Mouse (Mus musculus): ENCODE data around the gene Fgf2.

Gene Fgf2

DNA sequence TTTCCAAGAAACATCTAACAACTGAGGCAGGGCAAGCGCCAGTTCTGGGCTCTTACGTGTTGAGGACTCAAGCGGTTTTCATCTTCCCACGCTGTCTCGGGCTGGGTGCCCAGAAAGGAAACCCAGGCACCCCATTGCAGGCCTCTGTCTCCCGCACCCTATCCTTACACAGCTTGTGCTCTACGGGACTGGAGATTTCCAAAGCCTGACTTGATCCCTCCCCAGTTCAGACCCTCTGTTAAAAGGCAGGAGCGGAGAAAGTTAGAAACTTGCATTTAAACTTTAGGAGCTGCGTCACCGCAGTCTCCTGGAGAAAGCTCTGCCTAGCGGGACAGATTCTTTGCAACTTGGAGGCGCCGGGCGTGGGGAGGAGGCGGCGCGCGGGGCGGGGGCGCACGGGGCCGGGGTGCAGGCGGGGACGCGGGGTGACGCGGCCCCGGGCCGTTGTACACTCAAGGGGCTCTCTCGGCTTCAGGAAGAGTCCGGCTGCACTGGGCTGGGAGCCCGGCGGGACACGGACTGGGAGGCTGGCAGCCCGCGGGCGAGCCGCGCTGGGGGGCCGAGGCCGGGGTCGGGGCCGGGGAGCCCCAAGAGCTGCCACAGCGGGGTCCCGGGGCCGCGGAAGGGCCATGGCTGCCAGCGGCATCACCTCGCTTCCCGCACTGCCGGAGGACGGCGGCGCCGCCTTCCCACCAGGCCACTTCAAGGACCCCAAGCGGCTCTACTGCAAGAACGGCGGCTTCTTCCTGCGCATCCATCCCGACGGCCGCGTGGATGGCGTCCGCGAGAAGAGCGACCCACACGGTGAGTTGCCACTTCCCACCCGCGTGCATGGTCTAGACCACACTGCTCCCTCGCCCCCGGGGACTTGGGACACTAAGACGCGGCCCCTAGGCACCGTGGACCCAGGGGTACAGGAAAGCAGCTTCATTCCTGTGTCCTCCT, at the start of gene Fgf2:
Fgf2 (plus strand) TSS at position 126 of the 945 bp plus-strand sequence.
- TF ChIP-seq GATA4 (IDR thresholded peaks at IDR 0.05; ENCODE audit: insufficient replicate concordance, low read length) = no peak

GRCm38 (mm10) chr3:37299470-37299869, 48.7 kb upstream of the Fgf2 start:
- TF ChIP-seq GATA4 (IDR thresholded peaks at IDR 0.05; ENCODE audit: insufficient replicate concordance, low read length) = no peak

DNA sequence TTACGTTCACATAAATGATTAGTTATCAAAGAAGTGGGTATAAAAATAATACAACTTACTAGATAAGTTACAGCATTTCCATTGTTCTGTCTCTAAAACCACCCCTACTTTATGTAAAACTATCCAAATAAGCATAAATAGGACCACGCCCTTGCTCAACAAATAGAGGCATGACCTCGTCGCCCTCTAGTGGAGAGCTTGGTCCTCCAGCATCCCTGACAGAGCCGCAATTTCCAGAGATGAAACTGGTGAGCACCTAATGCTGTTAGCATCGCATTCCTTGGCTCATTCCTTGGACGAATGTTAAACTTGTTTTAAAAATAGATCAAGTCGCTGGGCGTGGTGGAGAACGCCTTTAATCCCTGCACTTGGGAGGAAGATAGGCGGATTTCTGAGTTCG, 45.5 kb upstream of the Fgf2 start:
- no peak for TF ChIP-seq GATA4 (IDR thresholded peaks at IDR 0.05; ENCODE audit: insufficient replicate concordance, low read length)

DNA sequence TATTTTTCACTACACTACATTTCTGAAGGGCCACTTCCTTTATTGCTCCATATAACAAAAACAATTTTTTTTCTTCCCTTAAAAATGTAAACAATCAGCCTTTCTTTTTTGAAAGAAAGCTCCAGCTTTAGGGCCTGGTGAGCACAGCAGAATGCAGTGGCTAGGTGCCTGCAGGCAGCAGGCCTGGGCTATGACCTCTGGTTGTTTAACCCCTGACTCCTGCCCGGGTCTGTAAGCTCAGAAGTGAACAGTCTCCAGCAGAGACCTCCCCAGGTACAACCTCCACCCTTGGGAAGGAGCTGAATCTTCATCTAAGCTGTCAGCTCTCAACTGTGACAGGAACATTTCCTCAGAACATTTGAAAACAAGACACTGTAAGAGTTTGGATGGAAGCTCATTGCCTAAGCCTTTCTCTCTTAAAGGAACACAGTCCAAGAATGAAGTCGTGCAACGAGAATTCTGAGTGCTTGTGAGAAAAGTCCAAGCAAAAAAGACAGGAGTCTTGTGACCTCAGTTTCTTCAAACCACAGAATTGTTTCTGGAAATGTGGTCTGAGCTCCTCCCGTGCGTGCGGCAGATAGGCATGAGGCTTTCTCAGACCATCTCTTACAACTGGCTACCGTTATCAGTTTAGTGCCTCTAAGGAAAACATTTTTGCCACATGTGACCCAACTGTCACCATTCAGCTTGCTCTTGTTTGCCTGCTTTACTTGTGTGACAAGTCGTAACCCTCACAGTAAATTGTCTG, 44.6 kb upstream of the Fgf2 start:
- TF ChIP-seq GATA4 (IDR thresholded peaks at IDR 0.05; ENCODE audit: insufficient replicate concordance, low read length) = no peak

- no peak for TF ChIP-seq GATA4 (IDR thresholded peaks at IDR 0.05; ENCODE audit: insufficient replicate concordance, low read length)
These were observed 36.2 kb upstream of the Fgf2 start for GRCm38 (mm10) chr3:37311897-37312369.

GRCm38 (mm10) chr3:37312370-37312941, 35.7 kb upstream of the Fgf2 start, which contains the start of the genes Bbs12 and Cetn4:
Bbs12 (plus strand) TSS chr3:37312554.
Cetn4 (minus strand) TSS chr3:37312708.
- TF ChIP-seq GATA4 (IDR thresholded peaks at IDR 0.05; ENCODE audit: insufficient replicate concordance, low read length) = no peak

- no peak for TF ChIP-seq GATA4 (IDR thresholded peaks at IDR 0.05; ENCODE audit: insufficient replicate concordance, low read length)
These were observed 34.8 kb upstream of the Fgf2 start for GRCm38 (mm10) chr3:37313371-37313770.

GRCm38 (mm10) chr3:37316233-37316632, 31.9 kb upstream of the Fgf2 start:
- TF ChIP-seq GATA4 (IDR thresholded peaks at IDR 0.05; ENCODE audit: insufficient replicate concordance, low read length) = no peak

GRCm38 (mm10) chr3:37324310-37324709, 23.8 kb upstream of the Fgf2 start:
- no peak for TF ChIP-seq GATA4 (IDR thresholded peaks at IDR 0.05; ENCODE audit: insufficient replicate concordance, low read length)

DNA sequence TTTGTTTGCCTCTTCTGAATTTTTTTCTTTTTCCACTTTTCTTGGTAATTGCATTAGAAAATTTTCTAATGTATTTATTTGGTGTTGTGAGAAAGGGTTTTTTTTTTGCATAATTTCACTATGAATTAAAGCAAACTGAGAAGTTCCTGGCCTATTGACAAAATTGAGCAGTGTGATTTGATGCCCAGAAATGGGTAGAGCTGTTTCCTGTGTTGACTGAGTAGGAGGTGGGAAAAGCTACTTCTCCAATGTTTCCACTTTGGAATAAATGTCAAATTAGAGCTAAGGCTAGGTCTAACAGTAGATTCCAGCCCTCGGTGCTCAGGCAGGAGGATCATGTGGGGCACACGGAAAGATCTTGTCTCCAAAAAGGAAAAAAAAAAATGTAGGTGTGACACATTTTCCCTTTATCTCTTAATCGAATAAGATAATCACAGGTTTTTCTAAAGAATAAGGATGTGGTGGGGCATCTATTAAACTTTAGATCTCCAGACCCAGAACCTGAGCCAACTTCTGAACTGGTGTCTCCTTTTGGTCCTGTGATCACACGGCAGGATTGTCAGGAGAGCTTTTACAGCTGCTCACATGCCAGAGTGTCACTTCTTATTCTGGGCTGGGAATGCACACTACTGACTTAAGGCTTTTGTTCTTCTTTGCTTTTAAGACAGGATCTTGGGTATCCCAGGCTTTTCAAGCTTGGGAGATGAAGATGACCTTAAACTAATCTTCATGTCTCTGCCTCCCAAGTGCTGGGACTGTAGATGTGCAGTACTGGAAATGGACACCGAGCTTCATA, 22.6 kb upstream of the Fgf2 start:
- no peak for TF ChIP-seq GATA4 (IDR thresholded peaks at IDR 0.05; ENCODE audit: insufficient replicate concordance, low read length)

DNA sequence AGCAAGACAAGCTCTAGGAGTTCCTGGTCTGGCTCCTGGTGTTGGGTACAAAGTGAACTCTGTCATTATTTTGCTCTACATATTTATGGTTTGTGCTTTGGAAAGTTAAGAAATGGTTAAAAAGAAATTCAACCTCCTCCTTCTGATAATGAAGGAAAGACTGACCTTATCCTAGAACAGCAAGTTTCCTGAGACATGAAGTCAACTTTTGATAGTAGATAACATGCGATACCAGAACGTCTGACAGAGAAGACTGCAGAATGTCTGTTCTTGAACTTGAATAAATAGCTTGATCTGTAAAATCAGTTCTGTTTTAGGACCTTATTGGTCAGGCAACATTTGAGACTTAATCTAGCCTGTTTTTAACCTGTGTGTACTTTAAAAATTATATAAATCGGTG, 21.5 kb upstream of the Fgf2 start:
- TF ChIP-seq GATA4 (IDR thresholded peaks at IDR 0.05; ENCODE audit: insufficient replicate concordance, low read length) = no peak

DNA sequence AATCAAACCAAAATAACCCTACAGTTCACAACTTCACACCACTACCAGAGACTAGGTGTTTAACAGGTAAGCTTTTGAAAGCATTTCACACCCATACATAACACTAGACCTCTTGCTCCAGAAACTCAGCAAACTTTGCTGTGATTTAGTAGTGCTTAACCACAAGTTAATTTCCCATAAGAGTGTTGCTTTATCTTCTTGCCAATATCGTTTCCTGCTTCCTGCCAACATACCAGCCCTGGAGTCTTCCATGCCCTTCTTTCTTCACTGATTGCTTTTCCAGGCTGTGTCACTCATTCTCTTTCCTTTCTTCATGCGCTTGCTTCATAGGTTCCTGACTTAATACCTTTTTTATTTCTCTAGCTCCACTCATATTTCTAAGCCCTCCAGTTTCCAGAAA, 19.7 kb upstream of the Fgf2 start:
- no peak for TF ChIP-seq GATA4 (IDR thresholded peaks at IDR 0.05; ENCODE audit: insufficient replicate concordance, low read length)

DNA sequence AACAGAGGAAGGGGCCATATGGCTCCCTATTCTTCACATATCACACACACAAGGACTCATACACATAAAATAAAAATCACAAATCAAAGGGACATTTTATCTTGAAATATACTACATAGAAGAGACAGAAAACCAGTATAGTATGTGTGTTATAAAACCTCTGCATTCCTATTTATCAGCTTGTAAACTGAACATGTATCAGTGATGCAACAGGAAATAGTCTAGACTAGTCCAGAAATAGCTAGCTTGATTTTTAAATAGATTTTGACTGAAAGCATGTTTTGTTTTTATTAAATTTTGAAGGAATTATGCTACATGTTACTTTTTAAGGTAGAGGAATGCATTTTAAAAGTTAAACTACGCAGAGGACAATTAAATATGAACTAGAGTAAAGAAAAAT, 18.2 kb upstream of the Fgf2 start:
- no peak for TF ChIP-seq GATA4 (IDR thresholded peaks at IDR 0.05; ENCODE audit: insufficient replicate concordance, low read length)

GRCm38 (mm10) chr3:37331999-37332449, 16.1 kb upstream of the Fgf2 start:
- TF ChIP-seq GATA4 (IDR thresholded peaks at IDR 0.05; ENCODE audit: insufficient replicate concordance, low read length) = no peak

GRCm38 (mm10) chr3:37334053-37334452, 14.1 kb upstream of the Fgf2 start:
- TF ChIP-seq GATA4 (IDR thresholded peaks at IDR 0.05; ENCODE audit: insufficient replicate concordance, low read length) = no peak

Data from liver, adult (tissue).